Mouse (Mus musculus) B cell, adult 67 days (primary cell): ENCODE data around the gene Bmp8a. TPM values are rescaled to one million over a fixed set of nuclear protein-coding genes. Genes with fewer than 3 reads are reported as not detected.

Experiments used
- total RNA-seq, 2 experiments: library from RNA; stranded (reverse); gene quantifications; 4 replicates each; pipeline ENCODE4 v1.2.4; 2023

Gene Bmp8a
- under 1 TPM; 0.38 to 0.92 TPM for total RNA-seq

GRCm38 (mm10) chr4:123342642-123343470 lies at the start of gene Bmp8a:
TSS of gene Bmp8a (minus strand) at chr4:123343252.

GRCm38 (mm10) chr4:123323534-123323933 lies 19.5 kb downstream of the Bmp8a start, which contains the start of gene Oxct2a:
TSS of gene Oxct2a (minus strand) at chr4:123323634.

Other genes with a start within 250 kb of the Bmp8a start
- gene Bmp8b, start 238.1 kb downstream of the Bmp8a start, total RNA-seq, result not detected
- not detected for gene Oxct2b, start 227.0 kb downstream of the Bmp8a start, total RNA-seq
- gene Ppie, start 203.3 kb downstream of the Bmp8a start, total RNA-seq, result 10 to 100 TPM; 52.2 to 55.5 TPM
- gene Hpcal4, start 160.0 kb downstream of the Bmp8a start, total RNA-seq, result not detected
- not detected for gene Nt5c1a, start 141.7 kb downstream of the Bmp8a start, total RNA-seq
- under 1 TPM; 0.29 to 0.77 TPM for gene Heyl, start 109.7 kb downstream of the Bmp8a start, total RNA-seq
- 100 to 1,000 TPM; 106 to 111 TPM for gene Pabpc4, start 80.9 kb downstream of the Bmp8a start, total RNA-seq
- gene Oxct2a, start 19.6 kb downstream of the Bmp8a start, total RNA-seq, result under 1 TPM; 0.29 to 0.53 TPM